Mouse (Mus musculus): ENCODE data around the gene Dip2b.

The Dip2b gene

GRCm38 (mm10) chr15:100038470-100038971 lies at the start of gene Dip2b:
Gene Dip2b (plus strand): TSS chr15:100038664.
- peak; percentile 96 for DNase-seq (ENCODE audit: low spot score)

GRCm38 (mm10) chr15:99993100-99993499 lies 45.4 kb upstream of the Dip2b start:
- DNase-seq (ENCODE audit: low spot score): no peak

DNA sequence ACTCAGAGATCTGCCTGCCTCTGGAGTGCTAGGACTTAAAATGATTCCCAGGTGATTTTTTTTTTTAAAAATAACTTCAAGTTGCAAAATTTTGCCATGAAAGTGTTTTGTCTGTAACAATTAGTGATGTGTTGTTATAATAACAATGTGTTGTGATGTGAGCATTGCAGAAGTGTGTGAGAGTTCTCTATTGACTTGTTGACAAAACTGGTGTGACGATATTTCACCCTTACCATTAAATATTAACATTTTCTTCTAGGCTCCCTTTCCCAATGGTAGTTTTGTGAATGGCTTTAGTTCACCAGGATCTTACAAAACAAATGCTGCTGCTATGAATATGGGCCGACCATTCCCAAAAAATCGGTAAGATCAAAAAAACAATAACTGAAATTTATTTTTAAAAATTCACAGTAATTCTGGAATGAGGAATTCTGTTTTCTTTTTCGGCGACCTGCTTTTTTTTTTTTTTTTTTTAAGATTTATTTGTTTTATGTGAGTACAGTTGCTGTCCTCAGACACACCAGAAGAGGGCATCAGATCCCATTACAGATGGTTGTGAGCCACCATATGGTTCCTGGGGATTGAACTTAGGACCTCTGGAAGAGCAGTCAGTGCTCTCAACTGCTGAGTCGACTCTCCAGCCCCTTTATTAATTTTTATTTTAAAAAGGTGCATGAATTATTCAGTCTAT lies 41.2 kb upstream of the Dip2b start:
- no peak for DNase-seq (ENCODE audit: low spot score)

DNA sequence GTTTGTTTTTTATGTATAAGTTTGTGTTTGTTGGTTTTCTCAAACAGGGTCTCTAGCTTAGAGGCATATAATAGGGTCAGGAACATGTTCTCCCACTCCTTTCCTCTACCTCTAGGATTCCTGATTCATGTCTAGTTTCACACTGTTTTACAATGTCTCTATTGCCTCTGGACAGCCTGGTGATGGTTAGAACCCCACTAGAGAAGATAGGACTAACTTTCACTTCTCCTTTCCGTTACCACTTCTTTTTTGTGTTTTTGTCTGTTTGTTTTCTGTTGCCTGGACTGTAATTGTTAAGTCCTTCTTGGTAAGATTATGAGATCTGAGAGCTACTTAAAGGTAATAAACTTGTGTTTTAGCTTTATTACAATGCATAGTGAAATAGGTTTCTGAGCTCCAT lies 39.1 kb upstream of the Dip2b start:
- DNase-seq (ENCODE audit: low spot score): no peak

DNA sequence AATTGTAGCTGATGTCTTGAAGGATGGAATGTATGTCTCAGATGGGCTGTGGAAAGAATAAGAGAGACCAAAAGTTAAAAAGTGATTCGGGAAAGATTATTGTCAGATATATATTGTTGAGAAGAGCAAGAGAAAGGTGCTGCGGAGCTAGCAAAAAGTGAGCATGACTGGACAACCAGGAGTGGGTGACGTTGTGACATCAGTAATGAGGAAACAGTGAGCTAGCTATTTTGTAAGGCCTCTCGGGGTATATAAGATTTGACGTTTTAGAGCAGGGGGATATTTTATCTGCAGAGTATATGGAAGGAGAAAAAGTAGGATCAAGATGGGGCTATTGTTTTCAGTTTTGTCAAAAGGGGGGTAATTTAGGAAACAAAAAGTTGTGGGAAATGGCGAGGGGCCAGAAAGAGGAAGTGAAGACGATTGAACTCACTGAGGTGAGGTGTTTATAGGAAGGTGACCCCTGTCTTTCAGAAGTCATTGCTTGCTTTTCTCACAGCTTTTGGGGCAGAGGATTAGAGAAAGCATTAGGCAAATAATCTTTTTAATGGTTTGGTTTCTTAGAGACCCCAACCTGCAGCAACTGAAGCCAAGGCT lies 33.7 kb upstream of the Dip2b start:
- no peak for DNase-seq (ENCODE audit: low spot score)

DNA sequence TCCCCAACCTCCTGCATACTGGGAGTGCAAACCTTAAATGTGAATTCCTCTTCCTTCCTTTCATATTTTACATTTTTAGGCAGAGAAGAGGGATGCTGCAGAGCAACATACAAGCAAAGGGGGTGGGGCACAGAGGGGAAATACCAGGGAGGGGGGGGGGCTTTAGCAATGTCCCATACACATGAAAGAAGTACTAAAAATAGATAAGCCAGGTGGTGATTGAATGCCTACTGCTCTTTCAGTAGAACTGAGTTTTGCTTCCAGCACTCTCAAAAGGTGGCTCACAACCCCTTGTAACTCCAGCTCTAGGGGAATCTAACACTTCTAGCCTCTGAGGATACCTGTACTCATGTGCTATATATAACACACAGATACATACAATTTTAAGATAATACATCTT lies 32.3 kb upstream of the Dip2b start:
- no peak for DNase-seq (ENCODE audit: low spot score)

GRCm38 (mm10) chr15:100018280-100018899 lies 20.1 kb upstream of the Dip2b start:
- no peak for DNase-seq (ENCODE audit: low spot score)

- DNase-seq (ENCODE audit: low spot score): no peak
Measured at GRCm38 (mm10) chr15:100021175-100021574, 17.3 kb upstream of the Dip2b start.

- peak; percentile 45 for DNase-seq (ENCODE audit: low spot score)
Measured at GRCm38 (mm10) chr15:100022923-100023322, 15.5 kb upstream of the Dip2b start.

DNA sequence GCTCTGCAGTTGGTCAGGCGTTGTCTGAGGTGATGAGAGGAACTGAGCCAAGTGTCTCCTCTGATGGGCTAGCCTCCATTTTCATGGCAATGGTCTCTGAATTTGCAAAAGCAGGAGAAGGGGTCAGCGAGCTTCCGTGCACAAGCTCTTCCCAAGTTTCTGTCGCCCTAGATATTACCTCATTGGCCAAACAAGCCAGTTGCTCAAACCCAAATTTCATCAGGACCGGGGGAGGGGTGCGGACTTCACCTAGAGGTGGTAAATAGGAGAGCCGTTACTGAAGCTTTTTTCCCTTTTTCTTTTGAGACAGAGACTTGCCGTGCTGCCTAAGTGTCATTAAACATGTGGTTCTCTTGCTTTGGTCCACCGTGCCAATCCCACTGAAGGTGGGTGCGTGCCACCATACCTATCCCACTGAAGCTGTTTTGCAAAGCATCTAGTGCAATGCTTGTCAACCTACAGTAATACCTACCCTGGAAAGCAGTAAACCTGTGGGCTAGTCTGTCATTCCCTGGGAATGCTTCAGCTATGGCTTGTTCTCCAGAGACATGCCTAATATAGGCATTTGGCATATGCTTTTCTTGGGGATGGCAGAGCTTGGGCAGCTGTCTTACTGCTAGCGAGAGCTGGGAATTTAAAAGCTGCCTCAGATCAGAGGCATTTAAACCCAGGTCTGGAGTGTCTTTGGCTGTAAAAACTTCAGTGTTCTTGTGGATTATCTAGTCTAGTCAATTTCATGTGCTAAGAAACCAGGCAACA lies 13.2 kb upstream of the Dip2b start:
- DNase-seq (ENCODE audit: low spot score): no peak

DNA sequence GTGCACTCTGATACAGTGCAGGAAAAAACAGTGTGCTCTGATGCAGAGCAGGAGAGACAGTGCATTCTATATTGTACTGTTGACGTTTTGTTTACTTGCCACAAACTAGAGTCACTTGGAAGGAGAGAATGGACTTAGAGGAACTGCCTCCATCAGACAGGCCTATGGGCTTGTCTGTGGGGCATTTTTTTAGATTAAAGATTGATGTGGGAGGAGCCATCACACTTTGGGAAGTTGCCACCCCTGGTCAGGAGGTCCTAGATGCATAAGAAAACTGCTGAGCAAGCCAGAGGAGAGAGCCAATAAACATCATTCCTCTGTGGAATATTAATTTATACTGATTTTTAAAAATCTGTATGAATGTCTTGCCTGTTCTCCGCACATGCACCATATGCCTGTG lies 10.3 kb upstream of the Dip2b start:
- DNase-seq (ENCODE audit: low spot score): no peak

DNA sequence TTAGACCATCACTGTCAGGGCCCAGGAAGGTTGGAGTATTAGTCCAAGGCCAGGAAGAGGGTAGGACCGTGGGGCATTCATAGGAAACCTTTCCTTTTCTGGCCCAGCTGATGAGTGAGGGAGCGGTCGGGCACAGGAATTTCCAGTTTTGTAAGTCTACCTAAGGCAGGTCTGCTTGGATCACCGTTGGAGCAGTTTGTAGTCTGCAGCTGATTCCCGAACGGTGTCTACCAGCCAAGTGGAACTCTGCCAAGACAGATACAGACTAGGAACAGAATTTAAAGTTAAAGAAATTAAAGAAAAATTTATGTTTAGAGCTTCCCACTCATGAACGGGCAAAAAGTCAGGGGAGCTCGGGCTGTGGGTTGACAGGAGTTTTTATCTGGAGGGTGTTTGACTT lies 9.0 kb upstream of the Dip2b start:
- DNase-seq (ENCODE audit: low spot score): no peak

DNA sequence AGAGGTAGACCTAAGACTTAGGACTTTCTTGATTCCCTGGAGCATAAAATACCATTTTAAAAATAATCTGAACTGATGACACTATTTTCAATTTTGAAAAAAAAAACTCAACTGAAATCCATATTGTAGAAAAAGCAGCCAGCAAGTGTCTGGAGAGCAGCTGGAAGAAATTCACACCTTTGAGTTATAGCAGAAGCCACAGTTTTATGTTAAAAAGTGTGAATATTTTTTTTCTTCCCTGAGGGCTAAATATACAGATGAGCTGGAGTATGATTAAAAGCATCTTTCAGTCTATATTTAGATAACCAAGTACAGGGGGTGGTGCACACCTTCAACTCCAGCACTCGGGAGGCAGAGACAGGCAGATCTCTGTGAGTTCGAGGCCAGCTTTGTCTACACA lies 8.6 kb upstream of the Dip2b start:
- DNase-seq (ENCODE audit: low spot score): no peak

DNA sequence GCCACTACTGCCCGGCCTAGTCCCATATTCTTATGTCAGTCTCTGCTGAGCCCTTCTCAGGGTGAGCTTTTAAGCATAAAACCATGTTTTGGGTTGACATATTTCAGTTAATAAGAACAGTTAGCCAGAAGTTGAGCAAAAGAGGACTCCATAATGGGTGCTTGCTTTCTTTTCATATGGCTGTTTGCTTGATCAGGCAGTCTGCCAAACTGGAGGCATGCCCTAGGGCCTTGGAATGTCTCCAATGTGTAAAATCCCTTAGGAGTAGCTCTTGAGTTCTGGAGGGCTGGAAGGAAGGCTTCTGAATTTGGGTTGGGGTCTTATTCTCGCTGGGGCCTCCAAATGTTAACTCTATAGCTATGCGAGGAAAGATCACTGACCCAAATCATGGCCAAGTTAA lies 5.9 kb upstream of the Dip2b start:
- DNase-seq (ENCODE audit: low spot score): no peak

DNA sequence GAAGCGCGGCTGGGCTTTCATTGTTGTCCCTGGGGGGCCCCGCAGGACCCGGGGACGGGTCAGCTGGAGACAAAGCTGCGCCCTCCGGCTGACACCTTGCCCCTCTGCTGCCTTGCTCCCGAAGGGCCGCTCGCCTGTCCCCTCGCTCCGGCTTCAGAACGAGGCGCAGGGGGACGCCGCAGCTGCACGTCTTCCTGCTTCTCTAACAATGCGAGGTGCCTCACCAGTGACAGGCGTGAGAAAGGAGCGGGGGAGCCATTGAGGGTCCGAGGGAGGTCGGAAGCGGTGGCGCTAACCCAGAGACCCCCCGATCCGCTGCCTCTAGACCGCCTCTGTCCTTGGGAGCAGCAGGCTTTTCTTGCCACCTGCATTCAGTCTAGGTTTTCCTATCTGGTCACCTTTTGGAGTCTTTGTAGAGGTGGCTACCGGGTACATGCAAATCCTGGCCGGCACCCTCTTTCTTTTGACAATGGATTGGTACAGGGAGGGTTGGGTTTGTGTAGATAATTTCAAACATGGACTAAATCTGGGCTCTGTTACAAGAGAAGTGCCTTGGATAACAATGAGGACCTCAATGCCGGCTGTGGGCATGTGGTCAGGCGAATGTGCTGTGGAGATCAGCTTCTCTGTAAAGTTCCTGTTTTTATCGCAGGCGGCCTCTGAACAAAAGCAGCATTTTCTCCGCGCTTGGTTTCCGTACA lies 687 bp downstream of the Dip2b start:
- DNase-seq (ENCODE audit: low spot score): peak; percentile 54

GRCm38 (mm10) chr15:100040541-100041266 lies 2.2 kb downstream of the Dip2b start:
- peak; percentile 48 for DNase-seq (ENCODE audit: low spot score)

- DNase-seq (ENCODE audit: low spot score): peak; percentile 82
Measured at GRCm38 (mm10) chr15:100041267-100042047, 3.0 kb downstream of the Dip2b start.

GRCm38 (mm10) chr15:100042048-100042400 lies 3.6 kb downstream of the Dip2b start:
- DNase-seq (ENCODE audit: low spot score): no peak

DNA sequence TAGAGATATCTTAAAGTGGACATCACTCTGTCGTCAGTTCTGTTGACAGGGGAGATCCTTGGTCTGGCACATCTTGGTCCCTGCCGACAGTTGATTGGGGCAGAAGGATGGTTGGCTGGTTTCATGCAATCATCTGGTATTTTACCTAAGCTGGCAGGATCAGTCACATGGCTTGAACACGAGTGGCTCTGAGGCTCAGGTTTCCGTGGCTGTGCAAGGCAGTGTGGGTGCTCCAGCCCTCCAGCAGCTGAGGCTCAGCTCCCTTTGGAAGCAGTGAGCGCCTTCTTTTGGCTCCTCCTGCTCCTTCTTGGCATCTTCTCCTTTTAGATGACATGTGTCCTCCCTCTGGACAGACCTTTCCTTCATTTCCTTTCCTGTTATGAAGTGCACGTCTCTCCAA lies 7.1 kb downstream of the Dip2b start:
- DNase-seq (ENCODE audit: low spot score): no peak

DNA sequence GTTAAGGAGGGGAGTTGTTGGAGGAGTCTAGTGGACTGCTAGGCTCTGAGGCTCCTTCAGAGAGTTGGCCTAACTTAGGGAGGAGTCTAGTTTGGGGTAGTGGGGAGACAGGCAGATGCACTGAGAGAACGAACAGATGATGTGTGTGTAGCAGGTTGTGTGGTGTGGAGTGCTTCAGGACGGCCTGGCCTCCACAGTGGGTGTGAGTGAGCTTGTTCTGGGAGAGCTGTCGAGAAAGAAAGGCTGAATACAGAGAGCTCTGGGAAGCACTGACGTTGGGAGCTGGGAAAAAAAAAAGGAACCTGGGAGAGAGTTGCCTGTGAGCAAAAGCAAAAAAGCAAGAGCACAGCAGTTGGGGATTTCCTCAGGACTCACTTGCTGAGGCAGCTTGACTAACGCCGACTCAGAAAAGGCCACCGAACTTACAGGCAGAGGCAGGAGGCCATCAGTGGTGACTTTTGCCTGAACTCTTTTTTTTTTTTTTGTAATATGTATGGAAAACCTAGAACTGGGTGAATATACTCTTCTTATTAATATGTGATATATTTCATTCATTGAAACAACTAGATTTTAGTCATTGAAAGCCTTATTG lies 11.1 kb downstream of the Dip2b start:
- DNase-seq (ENCODE audit: low spot score): no peak

All from T-cell, adult 2 months (primary cell).